Mouse (Mus musculus): ENCODE measurements around the gene Gprc5d.

DNA sequence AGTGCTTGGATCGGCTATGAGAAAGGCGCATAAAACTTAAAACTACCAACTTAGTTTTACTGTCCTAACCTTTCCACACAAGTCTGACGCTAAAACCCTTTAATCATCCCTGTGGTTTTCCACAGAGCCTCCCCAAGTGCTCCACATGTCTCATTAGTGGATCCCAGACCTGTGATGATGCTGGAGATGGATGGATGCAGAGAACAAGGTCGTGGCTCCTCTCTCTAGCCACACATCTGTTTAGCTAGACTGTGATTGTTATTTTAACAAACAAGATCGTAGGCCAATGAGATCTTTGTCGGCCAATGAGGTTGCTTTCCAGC is 5.0 kb downstream of the Gprc5d start:
- TF ChIP-seq EP300 (IDR thresholded peaks at IDR 0.05; ENCODE audit: insufficient read depth, low read depth, low read length) (no peak), POLR2A (IDR thresholded peaks at IDR 0.05; ENCODE audit: insufficient read depth, low read depth, low read length) (no peak), CTCF (IDR thresholded peaks at IDR 0.05) (no peak)

Data from heart, adult 2 months (tissue).